Mouse (Mus musculus): ENCODE measurements at regions not wholly inside any gene's neighbourhood (a gene's known extent, or its start where the extent isn't known, plus 50 kb on each side); places are given as distances from the start of the nearest gene placed in this dataset.
A peak's percentile ranks its signal among the peaks of the same experiment; 100 is the strongest.

DNA sequence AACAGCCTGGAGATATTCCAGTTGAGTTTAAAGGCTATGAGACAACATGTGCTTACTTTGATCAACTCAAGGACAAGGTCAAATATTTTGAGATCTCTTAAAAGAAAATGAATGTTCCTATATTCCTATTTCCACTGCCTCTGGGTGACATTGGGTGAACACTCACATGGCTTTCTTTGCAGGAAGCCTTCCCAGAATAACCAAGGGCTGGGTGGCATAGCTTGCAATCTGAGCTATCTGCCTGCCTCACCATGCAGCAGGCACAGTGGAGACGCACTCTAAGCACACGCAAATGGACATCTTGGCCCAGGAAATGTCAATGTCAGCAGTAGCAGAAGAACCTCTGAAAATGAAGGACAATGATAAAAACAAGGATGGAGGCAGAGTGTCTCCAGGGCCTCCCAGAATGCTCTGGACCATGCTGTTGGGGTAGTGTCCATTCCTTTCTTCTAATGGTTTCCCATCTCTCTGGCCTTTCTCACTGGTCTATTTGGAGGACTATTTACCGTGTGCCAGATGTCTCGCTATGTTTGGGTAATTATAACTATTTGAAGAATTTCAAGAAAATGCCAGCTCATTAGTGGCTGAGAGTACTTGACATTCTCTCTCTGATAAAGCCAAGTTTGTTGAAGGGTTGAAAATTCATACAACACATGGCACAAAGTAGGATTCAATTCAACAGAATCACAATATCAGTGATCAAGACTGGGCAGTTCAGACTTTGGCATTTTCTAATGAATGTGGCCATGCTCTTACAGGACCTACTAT is 276.3 kb upstream of the Rnf32 start:
- Histone ChIP-seq H3K9ac (no peak overlapping the region), H3K4me1 (replicated peaks) (no peaks in the 10 kb centered on the region), H3K9me3 (replicated peaks) (no peaks in the 10 kb centered on the region), H3K4me3 (no peak overlapping the region), H3K36me3 (no peaks in the 10 kb centered on the region), H3K4me2 (no peak overlapping the region), H3K27ac (ENCODE audit: poor library complexity, severe bottlenecking) (no peak overlapping the region), H3K27me3 (replicated peaks) (no peaks in the 10 kb centered on the region)
- ATAC-seq (ENCODE audit: insufficient number of reproducible peaks, low FRiP score), result no peak
- WGBS, result 72% methylated on average over 4 of the region's 4 CpGs

GRCm38 (mm10) chr5:28904500-28904899 is 291.3 kb upstream of the Rnf32 start:
- H3K36me3 ChIP-seq, result no peaks in the 10 kb centered on the region
- H3K9me3 ChIP-seq (replicated peaks), result no peaks in the 10 kb centered on the region
- no peak overlapping the region for H3K4me2 ChIP-seq
- H3K9ac ChIP-seq, result no peak overlapping the region
- no peaks in the 10 kb centered on the region for H3K27me3 ChIP-seq (replicated peaks)
- H3K4me3 ChIP-seq, result no peak overlapping the region
- ATAC-seq (ENCODE audit: insufficient number of reproducible peaks, low FRiP score), result no peak
- no peak overlapping the region for H3K27ac ChIP-seq (ENCODE audit: poor library complexity, severe bottlenecking)
- WGBS, result 47% methylated on average over 4 of the region's 4 CpGs
- no peaks in the 10 kb centered on the region for H3K4me1 ChIP-seq (replicated peaks)

- H3K4me3 ChIP-seq, result no peak overlapping the region
- no peaks in the 10 kb centered on the region for H3K9me3 ChIP-seq (replicated peaks)
- no peak for ATAC-seq (ENCODE audit: insufficient number of reproducible peaks, low FRiP score)
- no peak overlapping the region for H3K4me2 ChIP-seq
- 54% methylated on average over 3 of the region's 3 CpGs for WGBS
- no peaks in the 10 kb centered on the region for H3K36me3 ChIP-seq
- no peak overlapping the region for H3K9ac ChIP-seq
- H3K27me3 ChIP-seq (replicated peaks), result no peaks in the 10 kb centered on the region
- H3K27ac ChIP-seq (ENCODE audit: poor library complexity, severe bottlenecking), result no peak overlapping the region
- H3K4me1 ChIP-seq (replicated peaks), result no peaks in the 10 kb centered on the region
Measured at GRCm38 (mm10) chr5:28903805-28904320, 291.9 kb upstream of the Rnf32 start.

DNA sequence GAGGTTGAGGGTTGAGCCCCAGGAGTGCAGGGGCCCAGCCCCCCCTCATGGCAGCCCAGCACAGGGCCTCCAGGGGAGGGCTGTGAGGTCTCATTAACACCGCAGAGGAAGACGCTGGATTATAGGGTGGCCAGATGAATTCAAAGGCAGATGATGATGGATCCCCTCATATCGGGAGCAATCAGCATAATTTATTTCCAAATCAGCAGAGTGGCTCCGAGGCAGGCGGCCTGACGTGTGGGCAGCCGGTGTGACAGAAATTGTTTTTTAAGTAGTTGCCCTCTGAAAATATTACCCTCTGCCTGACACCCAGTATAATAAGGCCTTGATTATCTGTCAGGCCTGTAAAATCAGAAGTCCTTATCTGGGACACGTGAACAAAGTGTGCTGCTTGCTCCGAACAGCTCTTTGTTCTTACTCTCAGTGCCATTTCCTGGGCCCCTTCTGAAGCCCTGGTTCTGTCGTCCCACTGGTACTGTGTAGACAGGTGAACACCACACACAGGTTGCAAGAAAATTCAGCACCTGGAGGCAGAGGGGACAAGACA is 303.0 kb upstream of the Rnf32 start:
- Histone ChIP-seq H3K4me1 (replicated peaks) (peaks cover 4% of the 10 kb centered on the region; the same call in 1 of the 2 replicates), H3K4me2 (no peak overlapping the region), H3K9me3 (replicated peaks) (no peaks in the 10 kb centered on the region), H3K27me3 (replicated peaks) (no peaks in the 10 kb centered on the region), H3K4me3 (no peak overlapping the region), H3K27ac (ENCODE audit: poor library complexity, severe bottlenecking) (no peak overlapping the region), H3K9ac (no peak overlapping the region), H3K36me3 (no peaks in the 10 kb centered on the region)
- ATAC-seq (ENCODE audit: insufficient number of reproducible peaks, low FRiP score), result no peak
- 46% methylated on average over 10 of the region's 10 CpGs for whole genome bisulfite sequencing

DNA sequence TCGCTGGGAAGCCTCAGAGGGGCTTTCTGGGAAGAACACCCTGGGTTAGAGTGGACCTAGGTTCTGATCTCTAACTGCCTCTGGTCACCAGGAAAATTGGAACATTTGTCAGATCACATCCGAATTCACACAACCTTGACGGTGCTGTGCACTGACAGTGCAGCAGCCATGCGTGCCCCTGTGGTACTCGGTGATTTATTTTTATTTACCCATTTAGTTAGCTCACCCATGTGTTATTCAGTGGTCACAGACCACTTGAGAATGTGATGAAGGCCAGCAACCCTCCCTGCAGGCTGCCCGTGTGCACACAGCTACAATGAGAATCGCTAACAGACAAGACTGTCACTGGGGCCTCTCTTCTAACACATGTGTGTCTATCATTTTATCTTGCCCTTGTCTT is 303.8 kb upstream of the Rnf32 start:
- H3K4me3 ChIP-seq, result no peak overlapping the region
- H3K9ac ChIP-seq, result no peak overlapping the region
- no peak overlapping the region for H3K4me2 ChIP-seq
- no peaks in the 10 kb centered on the region for H3K36me3 ChIP-seq
- ATAC-seq (ENCODE audit: insufficient number of reproducible peaks, low FRiP score), result no peak
- H3K27me3 ChIP-seq (replicated peaks), result no peaks in the 10 kb centered on the region
- H3K4me1 ChIP-seq (replicated peaks), result peaks cover 4% of the 10 kb centered on the region; the same call in 1 of the 2 replicates
- WGBS, result 71% methylated on average over 7 of the region's 7 CpGs
- H3K9me3 ChIP-seq (replicated peaks), result no peaks in the 10 kb centered on the region
- H3K27ac ChIP-seq (ENCODE audit: poor library complexity, severe bottlenecking), result no peak overlapping the region

GRCm38 (mm10) chr5:28884746-28885365 is 310.9 kb upstream of the Rnf32 start:
- H3K36me3 ChIP-seq, result no peaks in the 10 kb centered on the region
- no peak for ATAC-seq (ENCODE audit: insufficient number of reproducible peaks, low FRiP score)
- H3K9ac ChIP-seq, result no peak overlapping the region
- H3K27ac ChIP-seq (ENCODE audit: poor library complexity, severe bottlenecking), result no peak overlapping the region
- no peak overlapping the region for H3K4me2 ChIP-seq
- 80% methylated on average over 5 of the region's 5 CpGs for WGBS
- H3K4me3 ChIP-seq, result no peak overlapping the region
- no peaks in the 10 kb centered on the region for H3K4me1 ChIP-seq (replicated peaks)
- no peaks in the 10 kb centered on the region for H3K9me3 ChIP-seq (replicated peaks)
- H3K27me3 ChIP-seq (replicated peaks), result no peaks in the 10 kb centered on the region

- no peak overlapping the region for H3K27ac ChIP-seq (ENCODE audit: poor library complexity, severe bottlenecking)
- no peak for ATAC-seq (ENCODE audit: insufficient number of reproducible peaks, low FRiP score)
- 69% methylated on average over 8 of the region's 8 CpGs for whole genome bisulfite sequencing
Measured at GRCm38 (mm10) chr5:28876199-28876598, 319.6 kb upstream of the Rnf32 start.

DNA sequence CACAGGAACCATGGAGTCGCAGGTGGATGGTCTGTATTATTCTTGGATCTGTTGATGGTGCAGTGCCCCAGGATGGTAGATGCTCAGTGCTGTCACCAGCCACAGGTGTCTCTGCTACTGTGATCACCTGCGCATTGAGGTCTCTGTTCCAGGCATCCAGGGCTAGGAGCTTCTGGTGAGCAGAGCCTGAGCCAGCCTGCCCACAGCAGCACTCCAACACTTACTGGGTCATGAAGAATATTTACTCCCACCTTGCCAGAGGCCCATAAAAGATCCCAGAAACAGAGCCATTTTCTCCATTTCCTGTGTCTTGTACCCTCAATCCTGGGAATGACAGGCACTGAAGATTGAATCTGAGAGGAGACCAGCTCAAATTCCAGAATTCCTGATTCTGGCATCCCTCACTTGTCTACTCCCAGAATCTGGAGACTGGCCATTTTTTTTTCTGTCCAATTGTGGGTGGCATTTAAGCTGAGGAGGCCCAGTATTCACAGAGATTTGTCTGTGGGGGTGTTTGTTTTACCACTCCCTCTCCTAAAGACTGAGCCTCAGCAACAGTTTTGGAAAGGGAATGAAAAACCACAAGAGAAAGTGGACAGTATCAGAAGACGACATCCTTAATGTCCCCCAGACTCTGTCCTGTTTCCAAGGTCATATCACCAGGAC is 322.1 kb upstream of the Rnf32 start:
- H3K4me3 ChIP-seq, result no peak overlapping the region
- no peak for ATAC-seq (ENCODE audit: insufficient number of reproducible peaks, low FRiP score)
- no peak overlapping the region for H3K27ac ChIP-seq (ENCODE audit: poor library complexity, severe bottlenecking)
- no peaks in the 10 kb centered on the region for H3K9me3 ChIP-seq (replicated peaks)
- H3K36me3 ChIP-seq, result no peaks in the 10 kb centered on the region
- no peaks in the 10 kb centered on the region for H3K4me1 ChIP-seq (replicated peaks)
- WGBS, result 74% methylated on average over 3 of the region's 3 CpGs
- H3K9ac ChIP-seq, result no peak overlapping the region
- no peaks in the 10 kb centered on the region for H3K27me3 ChIP-seq (replicated peaks)
- H3K4me2 ChIP-seq, result no peak overlapping the region

More at GRCm38 (mm10) chr5:28876199-28876598, 319.6 kb upstream of the Rnf32 start:
- no peak overlapping the region for H3K9ac ChIP-seq
- H3K27me3 ChIP-seq (replicated peaks), result no peaks in the 10 kb centered on the region
- H3K9me3 ChIP-seq (replicated peaks), result no peaks in the 10 kb centered on the region
- H3K36me3 ChIP-seq, result no peaks in the 10 kb centered on the region
- no peak overlapping the region for H3K4me2 ChIP-seq
- H3K4me3 ChIP-seq, result no peak overlapping the region
- no peaks in the 10 kb centered on the region for H3K4me1 ChIP-seq (replicated peaks)

DNA sequence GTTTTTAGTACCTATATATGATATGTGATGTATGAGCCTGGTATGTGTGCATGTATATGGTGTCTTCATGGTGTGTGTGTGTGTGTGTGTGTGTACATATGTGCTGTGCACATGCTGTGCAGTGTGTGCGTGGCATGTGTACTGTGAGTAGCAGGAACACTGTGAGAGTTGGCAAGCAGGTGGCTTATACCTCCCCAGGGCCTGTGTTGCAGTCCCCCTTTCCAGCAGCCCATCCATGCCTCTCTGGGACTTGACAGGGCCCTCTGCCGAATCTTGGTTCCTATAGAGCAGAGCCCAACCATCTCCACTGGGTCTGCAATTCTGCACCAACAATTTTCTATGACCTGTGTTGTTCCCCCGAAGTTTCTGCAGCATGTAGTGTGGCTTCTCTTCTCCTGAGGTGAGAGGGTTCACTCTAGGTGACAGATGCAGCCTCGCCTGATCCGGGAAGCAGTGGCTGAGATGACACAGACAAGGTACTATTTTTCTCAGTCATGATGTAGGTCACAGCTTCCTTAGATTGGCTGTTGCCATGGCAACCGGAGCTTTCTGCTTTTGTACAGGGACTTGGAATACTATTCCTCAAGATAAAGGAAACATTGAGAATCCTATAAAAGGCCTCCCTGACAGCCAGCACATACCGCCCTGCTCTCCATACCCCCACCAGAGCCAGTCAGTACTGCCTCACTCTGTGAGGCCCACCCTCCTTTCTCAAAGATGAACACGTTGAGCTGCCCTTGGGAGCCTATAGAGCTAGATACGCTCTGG is 336.0 kb upstream of the Rnf32 start:
- Histone ChIP-seq H3K9me3 (replicated peaks) (no peaks in the 10 kb centered on the region), H3K4me1 (replicated peaks) (0 out of 2 replicates have a peak, but pooled peaks cover 4% of the 10 kb centered on the region), H3K4me3 (no peak overlapping the region), H3K36me3 (no peaks in the 10 kb centered on the region), H3K9ac (no peak overlapping the region), H3K27me3 (replicated peaks) (no peaks in the 10 kb centered on the region), H3K4me2 (no peak overlapping the region), H3K27ac (ENCODE audit: poor library complexity, severe bottlenecking) (no peak overlapping the region)
- 68% methylated on average over 9 of the region's 9 CpGs for WGBS
- 0 out of 2 replicates have a peak, but pooled peaks have one; percentile 33 for ATAC-seq (ENCODE audit: insufficient number of reproducible peaks, low FRiP score)

- ATAC-seq (ENCODE audit: insufficient number of reproducible peaks, low FRiP score), result no peak
- no peak overlapping the region for H3K27ac ChIP-seq (ENCODE audit: poor library complexity, severe bottlenecking)
- WGBS, result 74% methylated on average over 12 of the region's 12 CpGs
- H3K4me1 ChIP-seq (replicated peaks), result no peaks in the 10 kb centered on the region
- H3K9ac ChIP-seq, result no peak overlapping the region
- H3K4me2 ChIP-seq, result no peak overlapping the region
- H3K27me3 ChIP-seq (replicated peaks), result no peaks in the 10 kb centered on the region
- H3K36me3 ChIP-seq, result no peaks in the 10 kb centered on the region
- H3K4me3 ChIP-seq, result no peak overlapping the region
- H3K9me3 ChIP-seq (replicated peaks), result no peaks in the 10 kb centered on the region
Measured at GRCm38 (mm10) chr5:28838141-28838925, 357.5 kb upstream of the Rnf32 start.

Measured in heart, embryonic 12.5 days (tissue).